Mouse (Mus musculus) lung, postnatal 36 days (tissue): Measurements from ENCODE around the gene Tenm4.
A peak's percentile ranks its signal among the peaks of the same experiment; 100 is the strongest.

Source experiments
- DNase-seq: peaks from one replicate; pipeline ENCODE4 v3.0.0; 2022; ENCODE audit warnings: mixed read lengths

Gene Tenm4

GRCm38 (mm10) chr7:96536313-96536880, 365.4 kb downstream of the Tenm4 start:
- no peak for DNase-seq

GRCm38 (mm10) chr7:96539248-96540034, 368.4 kb downstream of the Tenm4 start:
- no peak for DNase-seq

GRCm38 (mm10) chr7:96540458-96541096, 369.5 kb downstream of the Tenm4 start:
- no peak for DNase-seq

GRCm38 (mm10) chr7:96545979-96546378, 374.9 kb downstream of the Tenm4 start:
- no peak for DNase-seq

- no peak for DNase-seq
Measured at GRCm38 (mm10) chr7:96551809-96552208, 380.8 kb downstream of the Tenm4 start.

GRCm38 (mm10) chr7:96552292-96552860, 381.3 kb downstream of the Tenm4 start:
- no peak for DNase-seq

- peak; percentile 15 for DNase-seq
Measured at GRCm38 (mm10) chr7:96554277-96554690, 383.2 kb downstream of the Tenm4 start.

GRCm38 (mm10) chr7:96555294-96555693, 384.2 kb downstream of the Tenm4 start:
- DNase-seq, result no peak

GRCm38 (mm10) chr7:96556756-96557155, 385.7 kb downstream of the Tenm4 start:
- no peak for DNase-seq

GRCm38 (mm10) chr7:96562890-96563289, 391.8 kb downstream of the Tenm4 start:
- DNase-seq, result no peak

GRCm38 (mm10) chr7:96563329-96564065, 392.5 kb downstream of the Tenm4 start:
- no peak for DNase-seq

GRCm38 (mm10) chr7:96565806-96566205, 394.8 kb downstream of the Tenm4 start:
- peak; percentile 16 for DNase-seq

- no peak for DNase-seq
Measured at GRCm38 (mm10) chr7:96566260-96566659, 395.2 kb downstream of the Tenm4 start.

GRCm38 (mm10) chr7:96568034-96568433, 397.0 kb downstream of the Tenm4 start:
- no peak for DNase-seq

- DNase-seq, result no peak
Measured at GRCm38 (mm10) chr7:96570965-96571364, 399.9 kb downstream of the Tenm4 start.

- DNase-seq, result no peak
Measured at GRCm38 (mm10) chr7:96572995-96573394, 401.9 kb downstream of the Tenm4 start.

GRCm38 (mm10) chr7:96575202-96575650, 404.2 kb downstream of the Tenm4 start:
- peak; percentile 80 for DNase-seq

GRCm38 (mm10) chr7:96582752-96583151, 411.7 kb downstream of the Tenm4 start:
- DNase-seq, result no peak

- no peak for DNase-seq
Measured at GRCm38 (mm10) chr7:96587403-96587802, 416.4 kb downstream of the Tenm4 start.

- DNase-seq, result no peak
Measured at GRCm38 (mm10) chr7:96588567-96588966, 417.5 kb downstream of the Tenm4 start.

- no peak for DNase-seq
Measured at GRCm38 (mm10) chr7:96595535-96596295, 424.7 kb downstream of the Tenm4 start.
